Mouse (Mus musculus) neural tube, embryonic 12.5 days (tissue): Measurements from ENCODE around the gene Schip1. TPM values are rescaled to one million over a fixed set of nuclear protein-coding genes. Genes with fewer than 3 reads are reported as not detected.

ENCODE experiments used
- ATAC-seq: fragments of 200-750 bp; cut with Nextera tagmentation; 2 replicates; pipeline ENCODE4 v1.8.0; 2017; ENCODE audit warnings: low read depth, mild to moderate bottlenecking, moderate TSS enrichment, moderate library complexity; ENCODE audit not compliant: low FRiP score
- H3K27ac ChIP-seq: fragments of 300-500 bp; sonication (generic); 2 replicates; pipeline ENCODE4 v1.5.1; 2016
- H3K27me3 ChIP-seq: fragments of 300-500 bp; sonication (generic); replicated peaks from 2 replicates; pipeline ENCODE4 v1.6.1; 2016; ENCODE audit warnings: mild to moderate bottlenecking
- H3K36me3 ChIP-seq: fragments of 300-500 bp; sonication (generic); 2 replicates; pipeline ENCODE4 v1.6.1; 2016; ENCODE audit warnings: mild to moderate bottlenecking
- H3K4me1 ChIP-seq: fragments of 300-500 bp; sonication (generic); 2 replicates; pipeline ENCODE4 v1.6.1; 2016
- H3K4me2 ChIP-seq: fragments of 300-500 bp; sonication (generic); replicated peaks from 2 replicates; pipeline ENCODE4 v1.6.1; 2016; ENCODE audit warnings: mild to moderate bottlenecking
- H3K4me3 ChIP-seq: fragments of 300-500 bp; sonication (generic); 2 replicates; pipeline ENCODE4 v1.5.1; 2016
- H3K9ac ChIP-seq: fragments of 300-500 bp; sonication (generic); 2 replicates; pipeline ENCODE4 v1.6.1; 2016; ENCODE audit warnings: mild to moderate bottlenecking
- H3K9me3 ChIP-seq: fragments of 300-500 bp; sonication (generic); 2 replicates; pipeline ENCODE4 v1.6.1; 2016; ENCODE audit warnings: mild to moderate bottlenecking
- WGBS: fragments of 180-500 bp; shearing (Covaris S2); methylation state at CpG from one replicate; pipeline ENCODE4 v1.1.7; 2016; 5-methylcytosine and 5-hydroxymethylcytosine counted together
- polyA plus RNA-seq: library from polyadenylated mRNA; unstranded; fragments of >200 nt; fragmentation: Nextera tagmentation; extraction: Ambion mirVana; gene quantifications from 2 replicates; pipeline ENCODE4 v1.2.1, GENCODE M21; 2016

Gene Schip1
- polyA plus RNA-seq, 1 experiment from 2014 or later: 113 TPM

- WGBS: 82% methylated on average over 19 of the region's 19 CpGs
- peaks cover 3% of the 10 kb centered on the region; the same call in 1 of the 2 replicates for H3K36me3 ChIP-seq
- no peaks in the 10 kb centered on the region for H3K9me3 ChIP-seq
- no peak overlapping the region for H3K9ac ChIP-seq
- H3K4me1 ChIP-seq: peaks cover 3% of the 10 kb centered on the region; the same call in 1 of the 2 replicates
- ATAC-seq: no peak
- no peak overlapping the region for H3K4me3 ChIP-seq
- H3K27ac ChIP-seq: no peak overlapping the region
- H3K4me2 ChIP-seq: no peak overlapping the region
- no peaks in the 10 kb centered on the region for H3K27me3 ChIP-seq
Observed at GRCm38 (mm10) chr3:68608848-68609497, 544.4 kb downstream of the Schip1 start.

GRCm38 (mm10) chr3:68610011-68610410 lies 545.4 kb downstream of the Schip1 start:
- no peak for ATAC-seq
- H3K4me2 ChIP-seq: no peak overlapping the region
- peaks cover 3% of the 10 kb centered on the region; the same call in 1 of the 2 replicates for H3K36me3 ChIP-seq
- H3K27ac ChIP-seq: no peak overlapping the region
- peaks cover 3% of the 10 kb centered on the region; the same call in 1 of the 2 replicates for H3K4me1 ChIP-seq
- H3K9ac ChIP-seq: no peak overlapping the region
- no peak overlapping the region for H3K4me3 ChIP-seq
- 66% methylated on average over 6 of the region's 6 CpGs for WGBS
- no peaks in the 10 kb centered on the region for H3K27me3 ChIP-seq
- no peaks in the 10 kb centered on the region for H3K9me3 ChIP-seq

- 48% methylated on average over 11 of the region's 11 CpGs for WGBS
- no peaks in the 10 kb centered on the region for H3K27me3 ChIP-seq
- no peak overlapping the region for H3K9ac ChIP-seq
- H3K36me3 ChIP-seq: peaks cover 3% of the 10 kb centered on the region; the same call in 1 of the 2 replicates
- no peaks in the 10 kb centered on the region for H3K9me3 ChIP-seq
- 0 out of 2 replicates have a peak, but pooled peaks cover 3% of the 10 kb centered on the region for H3K4me1 ChIP-seq
- H3K4me3 ChIP-seq: no peak overlapping the region
- no peak for ATAC-seq
- H3K4me2 ChIP-seq: no peak overlapping the region
- H3K27ac ChIP-seq: no peak overlapping the region
Observed at GRCm38 (mm10) chr3:68610598-68611261, 546.1 kb downstream of the Schip1 start.

GRCm38 (mm10) chr3:68615042-68615810 lies 550.6 kb downstream of the Schip1 start:
- H3K27me3 ChIP-seq: no peaks in the 10 kb centered on the region
- 77% methylated on average over 10 of the region's 10 CpGs for WGBS
- no peak overlapping the region for H3K27ac ChIP-seq
- H3K4me1 ChIP-seq: 0 out of 2 replicates have a peak, but pooled peaks cover 3% of the 10 kb centered on the region
- H3K4me2 ChIP-seq: no peak overlapping the region
- H3K36me3 ChIP-seq: peaks cover 13% of the 10 kb centered on the region; the same call in 1 of the 2 replicates
- no peak for ATAC-seq
- no peak overlapping the region for H3K4me3 ChIP-seq
- H3K9ac ChIP-seq: no peak overlapping the region
- H3K9me3 ChIP-seq: no peaks in the 10 kb centered on the region

- Histone ChIP-seq H3K27me3 (no peaks in the 10 kb centered on the region), H3K27ac (no peak overlapping the region), H3K4me3 (no peak overlapping the region), H3K36me3 (peaks cover 19% of the 10 kb centered on the region), H3K4me2 (no peak overlapping the region), H3K9ac (no peak overlapping the region), H3K4me1 (no peaks in the 10 kb centered on the region), H3K9me3 (no peaks in the 10 kb centered on the region)
- ATAC-seq: no peak
- 92% methylated on average over 12 of the region's 12 CpGs for WGBS
Observed at GRCm38 (mm10) chr3:68616363-68616762, 551.8 kb downstream of the Schip1 start.

GRCm38 (mm10) chr3:68617708-68618107 lies 553.1 kb downstream of the Schip1 start:
- Histone ChIP-seq H3K27me3 (no peaks in the 10 kb centered on the region), H3K9me3 (no peaks in the 10 kb centered on the region), H3K4me2 (no peak overlapping the region), H3K4me3 (no peak overlapping the region), H3K4me1 (no peaks in the 10 kb centered on the region), H3K27ac (no peak overlapping the region), H3K9ac (no peak overlapping the region), H3K36me3 (peaks cover 29% of the 10 kb centered on the region)
- ATAC-seq: no peak
- 91% methylated on average over 10 of the region's 10 CpGs for WGBS

GRCm38 (mm10) chr3:68619097-68619496 lies 554.5 kb downstream of the Schip1 start:
- no peak for ATAC-seq
- H3K36me3 ChIP-seq: peaks cover 29% of the 10 kb centered on the region
- 85% methylated on average over 5 of the region's 5 CpGs for WGBS

GRCm38 (mm10) chr3:68621971-68622370 lies 557.4 kb downstream of the Schip1 start:
- peaks cover 39% of the 10 kb centered on the region for H3K36me3 ChIP-seq
- ATAC-seq: no peak
- H3K9ac ChIP-seq: no peak overlapping the region
- H3K4me2 ChIP-seq: no peak overlapping the region
- no peak overlapping the region for H3K4me3 ChIP-seq
- 94% methylated on average over 3 of the region's 3 CpGs for WGBS
- no peaks in the 10 kb centered on the region for H3K9me3 ChIP-seq
- no peaks in the 10 kb centered on the region for H3K4me1 ChIP-seq
- no peak overlapping the region for H3K27ac ChIP-seq
- no peaks in the 10 kb centered on the region for H3K27me3 ChIP-seq

More at GRCm38 (mm10) chr3:68619097-68619496, 554.5 kb downstream of the Schip1 start:
- H3K9me3 ChIP-seq: no peaks in the 10 kb centered on the region
- no peak overlapping the region for H3K9ac ChIP-seq
- no peaks in the 10 kb centered on the region for H3K4me1 ChIP-seq
- H3K4me2 ChIP-seq: no peak overlapping the region
- H3K4me3 ChIP-seq: no peak overlapping the region
- H3K27me3 ChIP-seq: no peaks in the 10 kb centered on the region
- no peak overlapping the region for H3K27ac ChIP-seq

GRCm38 (mm10) chr3:68623036-68623435 lies 558.4 kb downstream of the Schip1 start:
- H3K9me3 ChIP-seq: no peaks in the 10 kb centered on the region
- 88% methylated on average over 5 of the region's 5 CpGs for WGBS
- ATAC-seq: no peak
- H3K4me3 ChIP-seq: no peak overlapping the region
- H3K36me3 ChIP-seq: peaks cover 36% of the 10 kb centered on the region
- no peaks in the 10 kb centered on the region for H3K4me1 ChIP-seq
- H3K4me2 ChIP-seq: no peak overlapping the region
- H3K27me3 ChIP-seq: no peaks in the 10 kb centered on the region
- no peak overlapping the region for H3K27ac ChIP-seq
- H3K9ac ChIP-seq: no peak overlapping the region

- ATAC-seq: no peak
- Histone ChIP-seq H3K9me3 (no peaks in the 10 kb centered on the region), H3K9ac (no peak overlapping the region), H3K27ac (no peak overlapping the region), H3K4me3 (no peak overlapping the region), H3K4me2 (no peak overlapping the region), H3K4me1 (no peaks in the 10 kb centered on the region), H3K36me3 (peaks cover 37% of the 10 kb centered on the region), H3K27me3 (no peaks in the 10 kb centered on the region)
- WGBS: 91% methylated on average over 6 of the region's 6 CpGs
Observed at GRCm38 (mm10) chr3:68624471-68624870, 559.9 kb downstream of the Schip1 start.

GRCm38 (mm10) chr3:68630261-68630660 lies 565.7 kb downstream of the Schip1 start:
- no peaks in the 10 kb centered on the region for H3K9me3 ChIP-seq
- peaks cover 22% of the 10 kb centered on the region; the same call in 1 of the 2 replicates for H3K36me3 ChIP-seq
- ATAC-seq: no peak
- no peak overlapping the region for H3K9ac ChIP-seq
- H3K27me3 ChIP-seq: no peaks in the 10 kb centered on the region
- 92% methylated on average over 4 of the region's 4 CpGs for WGBS
- no peak overlapping the region for H3K4me3 ChIP-seq
- H3K4me2 ChIP-seq: no peak overlapping the region
- no peaks in the 10 kb centered on the region for H3K4me1 ChIP-seq
- no peak overlapping the region for H3K27ac ChIP-seq

GRCm38 (mm10) chr3:68630821-68631220 lies 566.2 kb downstream of the Schip1 start:
- Histone ChIP-seq H3K4me1 (no peaks in the 10 kb centered on the region), H3K4me3 (no peak overlapping the region), H3K36me3 (peaks cover 19% of the 10 kb centered on the region; the same call in 1 of the 2 replicates), H3K4me2 (no peak overlapping the region), H3K9me3 (no peaks in the 10 kb centered on the region), H3K27ac (no peak overlapping the region), H3K27me3 (no peaks in the 10 kb centered on the region), H3K9ac (no peak overlapping the region)
- WGBS: 89% methylated on average over 3 of the region's 3 CpGs
- ATAC-seq: no peak
